Mouse (Mus musculus): ENCODE measurements around the gene Sh3pxd2a.

GRCm38 (mm10) chr19:47438445-47438844, 25.8 kb downstream of the Sh3pxd2a start:
- TF ChIP-seq CTCF (conservative IDR thresholded peaks at IDR 0.05; ENCODE audit: insufficient read depth, insufficient read length, low read depth, low read length), result no peak
- no peak for TF ChIP-seq POLR2A (IDR thresholded peaks at IDR 0.05; ENCODE audit: low read depth, low read length)
